Mouse (Mus musculus) embryonic facial prominence, embryonic 10.5 days (tissue): ENCODE measurements at regions not wholly inside any gene's neighbourhood (a gene's known extent, or its start where the extent isn't known, plus 50 kb on each side); places are given as distances from the start of the nearest gene placed in this dataset.
A peak's percentile ranks its signal among the peaks of the same experiment; 100 is the strongest.

ENCODE experiments used
- DNase-seq: peaks from one replicate; pipeline ENCODE4 v3.0.0-alpha.2; 2017; ENCODE audit warnings: low spot score
- H3K27ac ChIP-seq: fragments of 300-500 bp; sonication (generic); replicated peaks from 2 replicates; pipeline ENCODE4 v1.5.1; 2016; ENCODE audit warnings: mild to moderate bottlenecking
- H3K27me3 ChIP-seq: fragments of 300-500 bp; sonication (generic); replicated peaks from 2 replicates; pipeline ENCODE4 v1.6.1; 2016; ENCODE audit warnings: low read depth, mild to moderate bottlenecking; ENCODE audit not compliant: poor library complexity, severe bottlenecking
- H3K36me3 ChIP-seq: fragments of 300-500 bp; sonication (generic); replicated peaks from 2 replicates; pipeline ENCODE4 v1.6.1; 2016; ENCODE audit warnings: mild to moderate bottlenecking, moderate library complexity
- H3K4me1 ChIP-seq: fragments of 300-500 bp; sonication (generic); 2 replicates; pipeline ENCODE4 v1.6.1; 2016
- H3K4me3 ChIP-seq: fragments of 300-500 bp; sonication (generic); 2 replicates; pipeline ENCODE4 v1.5.1; 2016; ENCODE audit warnings: mild to moderate bottlenecking, moderate library complexity
- H3K9me3 ChIP-seq: fragments of 300-500 bp; sonication (generic); 2 replicates; pipeline ENCODE4 v1.6.1; 2016; ENCODE audit warnings: mild to moderate bottlenecking
- WGBS: fragments of 180-500 bp; shearing (Covaris S2); methylation state at CpG from one replicate; pipeline ENCODE4 v1.1.7; 2016; 5-methylcytosine and 5-hydroxymethylcytosine counted together

GRCm38 (mm10) chr5:120288036-120288684 is 143.3 kb upstream of the Lhx5 start:
- DNase-seq = peak; percentile 51
- Histone ChIP-seq H3K27me3 (peaks cover 78% of the 10 kb centered on the region), H3K9me3 (peaks cover 10% of the 10 kb centered on the region; the same call in 1 of the 2 replicates), H3K4me3 (peak overlapping the region; percentile 30), H3K36me3 (no peaks in the 10 kb centered on the region), H3K4me1 (peaks cover 22% of the 10 kb centered on the region), H3K27ac (peak overlapping the region; percentile 57; the same call in 1 of the 2 replicates)
- WGBS = 6% methylated on average over 23 of the region's 23 CpGs

DNA sequence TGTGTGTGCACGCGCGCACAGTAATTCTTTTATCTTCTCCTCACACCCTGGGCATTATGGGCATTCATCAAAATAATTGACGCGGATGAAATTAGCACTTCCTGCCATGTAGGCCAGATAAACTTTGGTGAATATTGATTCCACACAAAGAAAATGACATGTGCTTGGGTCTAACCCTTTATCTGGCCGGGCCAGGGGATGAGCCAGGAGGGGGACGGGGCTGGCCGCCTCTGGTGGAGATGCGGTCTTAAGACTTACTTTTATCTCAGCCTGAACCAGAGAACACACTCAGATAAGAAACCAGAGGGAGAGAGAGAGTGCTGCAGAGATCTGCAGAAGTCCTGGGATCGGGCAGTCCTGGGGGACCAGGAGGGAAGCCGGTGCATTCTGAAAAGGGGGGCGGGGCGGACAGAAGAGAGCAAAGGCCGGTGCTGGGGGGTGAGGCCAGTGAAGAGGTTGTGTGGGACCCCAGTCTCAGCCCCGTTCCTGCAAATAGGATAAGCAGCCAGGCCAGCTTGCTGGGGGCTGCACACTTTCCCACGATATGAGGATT is 136.9 kb upstream of the Lhx5 start:
- no peak for DNase-seq
- Histone ChIP-seq H3K27ac (no peak overlapping the region), H3K27me3 (peaks cover 75% of the 10 kb centered on the region), H3K36me3 (no peaks in the 10 kb centered on the region), H3K4me3 (no peak overlapping the region), H3K9me3 (peaks cover 8% of the 10 kb centered on the region; the same call in 1 of the 2 replicates), H3K4me1 (peaks cover 16% of the 10 kb centered on the region)
- 39% methylated on average over 16 of the region's 16 CpGs for WGBS

GRCm38 (mm10) chr5:120297190-120297589 is 134.3 kb upstream of the Lhx5 start:
- H3K27ac ChIP-seq = no peak overlapping the region
- H3K4me1 ChIP-seq = peaks cover 29% of the 10 kb centered on the region
- no peaks in the 10 kb centered on the region for H3K36me3 ChIP-seq
- H3K9me3 ChIP-seq = no peaks in the 10 kb centered on the region
- DNase-seq = no peak
- 9% methylated on average over 10 of the region's 10 CpGs for WGBS
- peaks cover 94% of the 10 kb centered on the region for H3K27me3 ChIP-seq
- H3K4me3 ChIP-seq = no peak overlapping the region

DNA sequence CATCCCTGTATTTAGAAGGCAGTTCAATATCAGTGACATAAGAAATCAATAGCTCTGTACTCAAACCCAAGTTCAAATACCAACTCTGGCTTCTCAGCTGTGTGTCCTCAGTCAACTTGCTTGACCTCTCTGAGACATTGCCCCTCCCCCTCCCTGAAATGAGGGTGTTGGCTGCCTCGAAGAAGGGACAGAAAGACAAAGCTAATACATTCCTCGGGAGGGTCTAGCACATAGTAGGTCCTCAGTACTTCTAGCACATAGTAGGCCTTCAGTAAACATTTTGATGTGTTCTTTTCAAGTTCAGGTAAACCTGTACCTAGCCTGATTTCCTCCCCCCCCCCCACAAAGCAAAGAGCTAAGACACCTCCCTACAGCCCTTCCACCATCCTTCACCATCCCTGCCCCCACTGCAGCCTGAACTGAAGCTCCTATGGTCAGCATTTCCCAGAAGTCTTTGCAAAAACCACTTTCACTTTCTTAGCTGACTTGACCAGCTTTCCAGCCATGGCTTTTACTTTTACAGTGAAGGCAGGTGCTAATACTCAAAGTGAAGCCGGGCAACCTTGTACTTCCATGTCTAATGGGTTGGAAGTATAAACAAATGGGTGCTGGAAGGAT is 133.7 kb upstream of the Lhx5 start:
- no peaks in the 10 kb centered on the region for H3K9me3 ChIP-seq
- 56% methylated on average over 3 of the region's 3 CpGs for WGBS
- peaks cover 34% of the 10 kb centered on the region for H3K4me1 ChIP-seq
- H3K4me3 ChIP-seq = no peak overlapping the region
- no peaks in the 10 kb centered on the region for H3K36me3 ChIP-seq
- H3K27me3 ChIP-seq = peaks cover 95% of the 10 kb centered on the region
- no peak overlapping the region for H3K27ac ChIP-seq
- no peak for DNase-seq

- no peaks in the 10 kb centered on the region for H3K36me3 ChIP-seq
- H3K9me3 ChIP-seq = no peaks in the 10 kb centered on the region
- WGBS = 2% methylated on average over 16 of the region's 16 CpGs
- peak overlapping the region; percentile 54 for H3K4me3 ChIP-seq
- H3K27me3 ChIP-seq = peaks cover 99% of the 10 kb centered on the region
- H3K27ac ChIP-seq = peak overlapping the region; percentile 77; the same call in 1 of the 2 replicates
- peaks cover 36% of the 10 kb centered on the region for H3K4me1 ChIP-seq
- DNase-seq = peak; percentile 30
These were observed 129.8 kb upstream of the Lhx5 start for GRCm38 (mm10) chr5:120301672-120302071.

- Histone ChIP-seq H3K27ac (peak overlapping the region; percentile 77), H3K4me1 (peaks cover 30% of the 10 kb centered on the region), H3K9me3 (no peaks in the 10 kb centered on the region), H3K36me3 (no peaks in the 10 kb centered on the region), H3K27me3 (peaks cover 95% of the 10 kb centered on the region), H3K4me3 (peak overlapping the region; percentile 54)
- 3% methylated on average over 47 of the region's 47 CpGs for WGBS
- DNase-seq = peak; percentile 50
These were observed 129.2 kb upstream of the Lhx5 start for GRCm38 (mm10) chr5:120302307-120302706.

GRCm38 (mm10) chr5:120304295-120304701 is 127.2 kb upstream of the Lhx5 start:
- peak; percentile 27 for DNase-seq
- WGBS = 27% methylated on average over 13 of the region's 13 CpGs
- Histone ChIP-seq H3K4me1 (peaks cover 27% of the 10 kb centered on the region), H3K36me3 (no peaks in the 10 kb centered on the region), H3K27me3 (peaks cover 77% of the 10 kb centered on the region), H3K4me3 (peak overlapping the region; percentile 40), H3K9me3 (no peaks in the 10 kb centered on the region), H3K27ac (0 out of 2 replicates have a peak overlapping the region, but pooled peaks have one; percentile 35)

- H3K27ac ChIP-seq = no peak overlapping the region
- 87% methylated on average over 6 of the region's 6 CpGs for WGBS
- H3K4me1 ChIP-seq = no peaks in the 10 kb centered on the region
- no peak for DNase-seq
- H3K9me3 ChIP-seq = peaks cover 7% of the 10 kb centered on the region
- H3K36me3 ChIP-seq = no peaks in the 10 kb centered on the region
- H3K27me3 ChIP-seq = peaks cover 37% of the 10 kb centered on the region
- H3K4me3 ChIP-seq = no peak overlapping the region
These were observed 119.2 kb upstream of the Lhx5 start for GRCm38 (mm10) chr5:120312299-120312698.

- WGBS = 79% methylated on average over 6 of the region's 6 CpGs
- H3K4me3 ChIP-seq = no peak overlapping the region
- peaks cover 7% of the 10 kb centered on the region for H3K9me3 ChIP-seq
- peaks cover 52% of the 10 kb centered on the region for H3K27me3 ChIP-seq
- no peaks in the 10 kb centered on the region for H3K36me3 ChIP-seq
- H3K4me1 ChIP-seq = no peaks in the 10 kb centered on the region
- no peak for DNase-seq
- no peak overlapping the region for H3K27ac ChIP-seq
These were observed 117.5 kb upstream of the Lhx5 start for GRCm38 (mm10) chr5:120313984-120314383.

DNA sequence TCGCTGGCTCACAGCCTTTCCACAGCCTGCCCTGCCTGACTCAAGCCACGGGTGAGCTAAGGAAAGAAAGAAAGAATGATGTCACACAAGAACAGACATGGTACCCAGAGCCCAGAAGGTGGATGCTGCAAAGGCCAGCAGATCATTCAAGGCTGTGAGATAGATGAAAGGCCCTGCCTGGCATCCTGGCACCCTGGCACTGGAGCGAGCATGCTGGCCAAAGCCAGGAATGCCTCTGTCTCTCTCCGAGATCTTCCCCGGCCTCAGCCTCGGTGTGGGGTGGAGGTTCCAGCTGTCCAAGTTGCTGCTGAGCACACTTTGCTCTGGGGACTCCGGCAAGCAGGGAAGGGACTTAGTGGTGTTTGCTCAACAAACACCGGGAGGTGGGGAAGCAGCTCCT is 116.4 kb upstream of the Lhx5 start:
- Histone ChIP-seq H3K4me1 (no peaks in the 10 kb centered on the region), H3K4me3 (no peak overlapping the region), H3K36me3 (no peaks in the 10 kb centered on the region), H3K9me3 (peaks cover 7% of the 10 kb centered on the region), H3K27me3 (peaks cover 60% of the 10 kb centered on the region), H3K27ac (no peak overlapping the region)
- WGBS = 56% methylated on average over 8 of the region's 8 CpGs
- no peak for DNase-seq

- no peaks in the 10 kb centered on the region for H3K9me3 ChIP-seq
- 79% methylated on average over 1 of the region's 1 CpGs for WGBS
- no peak overlapping the region for H3K4me3 ChIP-seq
- no peaks in the 10 kb centered on the region for H3K36me3 ChIP-seq
- H3K27me3 ChIP-seq = peaks cover 95% of the 10 kb centered on the region
- DNase-seq = no peak
- peaks cover 16% of the 10 kb centered on the region for H3K4me1 ChIP-seq
- no peak overlapping the region for H3K27ac ChIP-seq
These were observed 112.5 kb upstream of the Lhx5 start for GRCm38 (mm10) chr5:120318951-120319350.

DNA sequence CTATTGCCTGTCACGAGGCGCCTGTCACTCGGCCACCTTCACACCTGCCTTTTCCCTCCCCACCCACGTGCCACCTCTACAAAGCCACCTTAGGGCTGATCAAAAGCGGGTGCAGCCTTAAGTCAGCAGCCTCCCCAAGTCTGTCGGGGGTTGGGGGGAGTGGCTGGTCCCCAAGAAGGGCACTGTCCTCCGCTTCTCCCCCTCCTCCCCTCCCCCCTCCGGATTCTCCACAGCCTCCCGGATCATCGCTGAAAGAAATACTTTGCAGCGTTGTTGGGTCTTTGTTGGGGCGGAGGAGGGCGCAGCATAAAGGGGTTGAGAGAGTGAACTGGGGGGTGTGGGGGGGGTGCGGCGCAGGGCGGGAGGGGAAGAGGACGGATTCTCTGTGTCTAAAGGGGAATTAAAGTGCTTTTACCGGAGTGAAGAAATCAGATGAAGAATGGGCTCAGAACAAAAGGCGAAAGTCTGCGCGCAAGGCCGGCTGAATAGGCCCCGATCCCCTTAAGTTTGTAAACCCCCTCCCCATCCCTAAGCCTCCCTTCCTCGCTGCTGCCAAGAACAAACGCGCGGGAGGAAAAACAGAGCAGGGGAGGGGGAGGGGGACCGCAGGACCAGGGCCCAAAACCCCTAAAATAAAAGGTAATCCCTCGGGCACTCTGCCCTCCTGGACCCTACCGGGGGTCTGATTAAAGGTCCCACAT is 109.3 kb upstream of the Lhx5 start:
- H3K4me1 ChIP-seq = peaks cover 16% of the 10 kb centered on the region
- H3K27me3 ChIP-seq = peaks cover 100% of the 10 kb centered on the region
- under 1% methylated on average over 30 of the region's 30 CpGs for WGBS
- no peaks in the 10 kb centered on the region for H3K9me3 ChIP-seq
- peak overlapping the region; percentile 79 for H3K27ac ChIP-seq
- H3K4me3 ChIP-seq = peak overlapping the region; percentile 51
- peak; percentile 59 for DNase-seq
- no peaks in the 10 kb centered on the region for H3K36me3 ChIP-seq
